Mouse (Mus musculus) c-Kit-negative CD71-positive TER-119-positive erythroid progenitor cells, embryonic 14.5 days (primary cell): ENCODE measurements at regions not wholly inside any gene's neighbourhood (a gene's known extent, or its start where the extent isn't known, plus 50 kb on each side); places are given as distances from the start of the nearest gene placed in this dataset.
"Not testable (repeated sequence)": the region's sequence is repeated elsewhere in the genome, so short reads cannot be mapped to it uniquely, and the experiment has no call there.

Source experiments
- DNase-seq: peaks from one replicate; pipeline ENCODE4 v3.0.0-alpha.2; 2013; ENCODE audit warnings: low read depth, low spot score

- no peak for DNase-seq
These were observed 238.2 kb upstream of the 1700012A03Rik start for GRCm38 (mm10) chr6:31811890-31812289.

- DNase-seq, result no peak
These were observed 239.2 kb upstream of the 1700012A03Rik start for GRCm38 (mm10) chr6:31810602-31811512.

GRCm38 (mm10) chr6:31804468-31804867 is 240.7 kb upstream of the Podxl start:
- peak; percentile 4 for DNase-seq

GRCm38 (mm10) chr6:31803222-31803621 is 239.4 kb upstream of the Podxl start:
- not testable (repeated sequence) for DNase-seq

GRCm38 (mm10) chr6:31791547-31791946 is 227.8 kb upstream of the Podxl start:
- DNase-seq, result no peak

GRCm38 (mm10) chr6:31790906-31791305 is 227.1 kb upstream of the Podxl start:
- no peak for DNase-seq

GRCm38 (mm10) chr6:31776841-31777240 is 213.1 kb upstream of the Podxl start:
- no peak for DNase-seq

- no peak for DNase-seq
These were observed 208.1 kb upstream of the Podxl start for GRCm38 (mm10) chr6:31771916-31772315.

GRCm38 (mm10) chr6:31745589-31745988 is 181.8 kb upstream of the Podxl start:
- DNase-seq, result no peak

GRCm38 (mm10) chr6:31731391-31731790 is 167.6 kb upstream of the Podxl start:
- no peak for DNase-seq

GRCm38 (mm10) chr6:31719614-31720013 is 155.8 kb upstream of the Podxl start:
- no peak for DNase-seq

GRCm38 (mm10) chr6:31718843-31719242 is 155.1 kb upstream of the Podxl start:
- no peak for DNase-seq

GRCm38 (mm10) chr6:31717531-31717930 is 153.8 kb upstream of the Podxl start:
- no peak for DNase-seq

GRCm38 (mm10) chr6:31707256-31707655 is 143.5 kb upstream of the Podxl start:
- no peak for DNase-seq

GRCm38 (mm10) chr6:31704191-31704590 is 140.4 kb upstream of the Podxl start:
- no peak for DNase-seq

- DNase-seq, result no peak
These were observed 139.2 kb upstream of the Podxl start for GRCm38 (mm10) chr6:31702931-31703330.

- DNase-seq, result no peak
These were observed 132.1 kb upstream of the Podxl start for GRCm38 (mm10) chr6:31695885-31696284.

- DNase-seq, result no peak
These were observed 129.3 kb upstream of the Podxl start for GRCm38 (mm10) chr6:31693047-31693446.

- DNase-seq, result no peak
These were observed 128.2 kb upstream of the Podxl start for GRCm38 (mm10) chr6:31692024-31692423.

- no peak for DNase-seq
These were observed 116.3 kb upstream of the Podxl start for GRCm38 (mm10) chr6:31680101-31680500.

GRCm38 (mm10) chr6:31665671-31666486 is 102.1 kb upstream of the Podxl start:
- no peak for DNase-seq

GRCm38 (mm10) chr6:31664495-31664894 is 100.7 kb upstream of the Podxl start:
- no peak for DNase-seq

GRCm38 (mm10) chr6:31660778-31661177 is 97.0 kb upstream of the Podxl start:
- DNase-seq, result peak; percentile 80
